Mouse (Mus musculus) thymus, postnatal 25 days (tissue): ENCODE data around the gene Atf3.

Experiments used
- DNase-seq: peaks from one replicate; pipeline ENCODE4 v3.0.0; 2022

Gene Atf3

DNA sequence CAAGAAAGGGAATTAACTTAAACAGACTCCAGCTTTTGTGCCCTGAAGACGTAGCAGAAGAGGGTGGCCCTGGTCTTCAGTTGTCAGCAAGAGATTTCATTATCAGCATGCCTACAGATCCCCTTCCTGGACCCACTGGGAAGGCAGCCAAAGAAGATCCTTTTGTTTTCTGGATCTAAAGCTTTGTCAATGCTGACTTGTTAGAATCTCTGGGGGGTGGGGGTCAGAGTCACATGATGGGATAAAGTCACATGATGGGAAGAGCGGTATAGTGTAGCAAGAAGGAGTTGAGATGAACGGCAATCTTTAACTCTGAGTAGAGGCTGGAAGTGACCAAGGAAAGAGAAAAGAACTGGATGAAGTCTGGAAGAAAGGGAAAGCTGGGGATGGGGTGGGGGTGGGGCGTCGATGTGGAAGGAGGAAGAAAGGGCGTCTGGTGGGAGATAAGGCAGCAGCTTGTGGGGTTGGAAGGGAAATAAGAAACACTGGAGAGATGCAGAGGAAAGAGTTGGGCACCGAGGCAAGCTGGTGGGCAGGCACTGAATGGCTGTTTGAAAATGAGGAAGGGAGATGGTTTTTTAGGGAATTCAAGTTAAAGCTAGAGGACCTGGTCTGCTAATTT lies 78.9 kb downstream of the Atf3 start:
- no peak for DNase-seq

- DNase-seq: no peak
Measured at GRCm38 (mm10) chr1:191138436-191138835, 79.4 kb downstream of the Atf3 start.

- no peak for DNase-seq
Measured at GRCm38 (mm10) chr1:191135406-191135805, 82.4 kb downstream of the Atf3 start.

DNA sequence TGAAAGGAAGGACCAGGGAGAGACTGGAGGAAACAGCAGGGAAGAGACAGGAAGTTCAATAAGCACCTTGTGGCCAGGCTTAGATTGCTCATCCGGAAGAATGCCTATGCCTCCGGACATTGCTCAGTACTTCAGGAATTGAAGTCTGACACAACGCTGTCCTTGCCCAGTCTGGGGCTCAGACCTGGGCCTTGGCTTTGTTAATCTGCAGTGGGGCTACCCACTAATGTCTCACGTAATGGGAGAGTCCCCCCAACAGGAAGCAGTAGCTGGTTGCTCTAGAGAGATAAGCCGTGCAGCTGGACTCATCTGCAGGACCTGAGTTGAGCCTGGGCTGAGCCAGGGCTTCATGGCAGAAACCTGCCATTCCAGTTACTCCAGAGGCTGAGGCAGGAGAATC lies 84.9 kb downstream of the Atf3 start:
- no peak for DNase-seq

DNA sequence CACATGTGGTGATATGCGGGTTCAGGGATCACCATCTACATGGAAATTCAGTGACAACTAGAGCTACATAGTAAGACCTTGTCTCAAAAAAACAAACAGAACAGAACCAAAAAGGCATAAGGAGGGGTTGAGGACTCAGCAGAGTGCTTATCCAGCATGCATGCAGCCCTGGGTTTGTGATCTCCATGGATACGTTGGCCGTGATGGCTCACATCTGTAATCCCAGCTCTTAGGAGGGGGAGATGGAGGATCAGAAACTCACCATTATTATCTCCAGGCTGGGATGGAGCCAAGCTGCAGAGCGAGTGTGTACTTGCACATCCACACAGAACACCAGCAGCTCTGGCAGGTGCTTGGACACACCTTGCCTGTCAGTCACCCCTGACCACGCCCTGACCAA lies 85.6 kb downstream of the Atf3 start:
- no peak for DNase-seq

GRCm38 (mm10) chr1:191131692-191132091 lies 86.1 kb downstream of the Atf3 start:
- no peak for DNase-seq

GRCm38 (mm10) chr1:191125811-191126638 lies 91.8 kb downstream of the Atf3 start:
- DNase-seq: peak; percentile 73

GRCm38 (mm10) chr1:191124288-191124687 lies 93.6 kb downstream of the Atf3 start:
- no peak for DNase-seq

GRCm38 (mm10) chr1:191123696-191124095 lies 94.1 kb downstream of the Atf3 start:
- no peak for DNase-seq

DNA sequence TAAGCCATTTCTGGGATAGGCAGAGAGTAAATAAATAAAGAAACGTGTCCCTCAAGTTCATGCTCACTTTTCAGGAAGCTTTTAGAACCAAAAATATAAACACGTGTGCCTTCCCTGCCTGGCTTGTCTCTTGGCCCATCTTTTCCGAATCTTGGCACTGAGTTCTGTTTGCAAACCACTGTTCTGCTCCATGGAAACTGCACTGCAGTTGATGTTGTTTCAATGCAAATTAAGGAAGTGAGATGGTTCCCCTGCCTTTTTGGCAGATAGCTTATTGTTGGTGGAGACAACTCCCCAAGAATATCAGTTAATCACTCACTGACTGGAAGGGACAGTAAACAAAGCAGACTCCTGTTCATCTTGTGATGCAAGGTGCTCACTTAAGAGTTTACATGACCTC lies 95.1 kb downstream of the Atf3 start:
- DNase-seq: no peak
